Mouse (Mus musculus) heart, embryonic 15.5 days (tissue): ENCODE measurements around the gene Adgrg6. TPM values are rescaled to one million over a fixed set of nuclear protein-coding genes. Genes with fewer than 3 reads are reported as not detected.

Experiments
- ATAC-seq: fragments of 200-750 bp; cut with Nextera tagmentation; replicated peaks from 2 replicates; pipeline ENCODE4 v1.8.0; 2017; ENCODE audit warnings: low read depth, moderate TSS enrichment; ENCODE audit not compliant: insufficient number of reproducible peaks, insufficient read depth, low FRiP score
- H3K27ac ChIP-seq: fragments of 300-500 bp; sonication (generic); 2 replicates; pipeline ENCODE4 v1.5.1; 2015; ENCODE audit warnings: mild to moderate bottlenecking, inconsistent platforms
- H3K27me3 ChIP-seq: fragments of 300-500 bp; sonication (generic); 2 replicates; pipeline ENCODE4 v1.6.1; 2015; ENCODE audit warnings: inconsistent platforms
- H3K36me3 ChIP-seq: fragments of 300-500 bp; sonication (generic); 2 replicates; pipeline ENCODE4 v1.6.1; 2015; ENCODE audit warnings: mild to moderate bottlenecking, inconsistent platforms
- H3K4me1 ChIP-seq: fragments of 300-500 bp; sonication (generic); replicated peaks from 2 replicates; pipeline ENCODE4 v1.6.1; 2015; ENCODE audit warnings: inconsistent platforms
- H3K4me2 ChIP-seq: fragments of 300-500 bp; sonication (generic); 2 replicates; pipeline ENCODE4 v1.6.1; 2015; ENCODE audit warnings: inconsistent platforms, mild to moderate bottlenecking, moderate library complexity
- H3K4me3 ChIP-seq: fragments of 300-500 bp; sonication (generic); 2 replicates; pipeline ENCODE4 v1.5.1; 2015; ENCODE audit warnings: mild to moderate bottlenecking, inconsistent platforms
- H3K9ac ChIP-seq: fragments of 300-500 bp; sonication (generic); 2 replicates; pipeline ENCODE4 v1.6.1; 2015; ENCODE audit warnings: mild to moderate bottlenecking, inconsistent platforms
- H3K9me3 ChIP-seq: fragments of 300-500 bp; sonication (generic); replicated peaks from 2 replicates; pipeline ENCODE4 v1.6.1; 2016; ENCODE audit warnings: inconsistent platforms
- WGBS: fragments of 180-500 bp; shearing (Covaris S2); methylation state at CpG from one replicate; pipeline ENCODE4 v1.1.7; 2015; ENCODE audit warnings: mixed read lengths; 5-methylcytosine and 5-hydroxymethylcytosine counted together
- polyA plus RNA-seq: library from polyadenylated mRNA; unstranded; fragments of >200 nt; fragmentation: Nextera tagmentation; extraction: Ambion mirVana; gene quantifications from 2 replicates; pipeline ENCODE4 v1.2.1, GENCODE M21; 2015

Gene Adgrg6
- polyA plus RNA-seq, 1 experiment from 2014 or later, result 9.6 TPM

DNA sequence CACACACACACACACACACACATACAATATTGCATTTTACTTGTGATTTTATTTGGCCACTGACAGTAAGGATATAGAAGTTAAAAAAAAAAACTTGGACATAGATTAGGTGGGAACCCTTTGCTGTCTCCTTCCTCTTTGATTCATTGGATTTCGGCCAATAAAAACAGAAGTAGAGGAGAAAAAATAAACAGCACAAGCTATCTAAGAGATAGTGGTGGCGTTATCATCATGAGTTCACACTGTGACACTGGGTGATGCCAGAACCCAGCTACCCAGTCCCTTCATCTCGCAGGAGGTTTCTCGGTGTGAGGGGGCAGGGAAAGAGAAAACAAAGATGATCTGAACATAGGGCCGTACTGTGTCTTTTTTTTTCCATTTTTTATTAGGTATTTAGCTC lies 62.2 kb downstream of the Adgrg6 start:
- Histone ChIP-seq H3K36me3 (no peaks in the 10 kb centered on the region), H3K9ac (no peak overlapping the region), H3K27ac (no peak overlapping the region), H3K4me3 (no peak overlapping the region), H3K9me3 (no peaks in the 10 kb centered on the region), H3K27me3 (no peaks in the 10 kb centered on the region), H3K4me2 (no peak overlapping the region), H3K4me1 (no peaks in the 10 kb centered on the region)
- 25% methylated on average over 5 of the region's 5 CpGs for WGBS
- ATAC-seq, result peak; percentile 53; the same call in 1 of the 2 replicates

- Histone ChIP-seq H3K4me3 (no peak overlapping the region), H3K27ac (no peak overlapping the region), H3K9ac (no peak overlapping the region), H3K9me3 (no peaks in the 10 kb centered on the region), H3K36me3 (no peaks in the 10 kb centered on the region), H3K27me3 (no peaks in the 10 kb centered on the region), H3K4me1 (no peaks in the 10 kb centered on the region), H3K4me2 (no peak overlapping the region)
- WGBS, result 33% methylated on average over 5 of the region's 5 CpGs
- ATAC-seq, result no peak
These were observed 63.0 kb downstream of the Adgrg6 start for GRCm38 (mm10) chr10:14482483-14482882.

DNA sequence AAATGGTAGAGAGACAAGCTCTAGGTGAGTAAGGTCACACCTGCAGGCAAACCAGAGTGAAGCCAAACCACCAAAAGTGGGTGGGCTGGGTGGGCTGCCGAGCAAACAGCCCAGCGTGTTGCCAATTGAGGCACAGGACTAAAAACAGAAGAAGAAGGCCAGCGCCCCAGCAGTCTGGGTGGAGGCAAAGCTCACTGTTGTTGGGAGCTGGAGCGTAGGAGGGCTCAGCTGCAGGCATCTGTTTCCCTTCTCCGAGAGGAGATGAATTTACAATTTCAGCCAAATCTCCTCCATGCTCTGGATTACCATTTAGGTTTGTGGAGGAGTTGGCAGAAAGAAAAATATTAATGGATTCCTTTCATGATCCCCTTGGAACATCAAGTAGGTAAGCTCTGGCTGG lies 64.5 kb downstream of the Adgrg6 start:
- Histone ChIP-seq H3K4me1 (no peaks in the 10 kb centered on the region), H3K27me3 (no peaks in the 10 kb centered on the region), H3K27ac (no peak overlapping the region), H3K4me2 (no peak overlapping the region), H3K9ac (no peak overlapping the region), H3K36me3 (no peaks in the 10 kb centered on the region), H3K9me3 (no peaks in the 10 kb centered on the region), H3K4me3 (no peak overlapping the region)
- ATAC-seq, result no peak
- 46% methylated on average over 5 of the region's 5 CpGs for WGBS

- Histone ChIP-seq H3K27me3 (no peaks in the 10 kb centered on the region), H3K27ac (no peak overlapping the region), H3K9ac (no peak overlapping the region), H3K4me2 (no peak overlapping the region), H3K36me3 (no peaks in the 10 kb centered on the region), H3K9me3 (no peaks in the 10 kb centered on the region), H3K4me1 (no peaks in the 10 kb centered on the region), H3K4me3 (no peak overlapping the region)
- ATAC-seq, result no peak; the same call in 1 of the 2 replicates
- WGBS, result 55% methylated on average over 1 of the region's 1 CpGs
These were observed 69.1 kb downstream of the Adgrg6 start for GRCm38 (mm10) chr10:14476393-14476792.

- no peaks in the 10 kb centered on the region; the same call in 1 of the 2 replicates for H3K4me1 ChIP-seq
- no peak overlapping the region for H3K4me2 ChIP-seq
- 82% methylated on average over 2 of the region's 2 CpGs for WGBS
- no peak overlapping the region for H3K27ac ChIP-seq
- no peak for ATAC-seq
- H3K9me3 ChIP-seq, result no peaks in the 10 kb centered on the region
- no peak overlapping the region for H3K4me3 ChIP-seq
- H3K9ac ChIP-seq, result no peak overlapping the region
- H3K36me3 ChIP-seq, result no peaks in the 10 kb centered on the region
- no peaks in the 10 kb centered on the region for H3K27me3 ChIP-seq
These were observed 69.8 kb downstream of the Adgrg6 start for GRCm38 (mm10) chr10:14475641-14476040.

DNA sequence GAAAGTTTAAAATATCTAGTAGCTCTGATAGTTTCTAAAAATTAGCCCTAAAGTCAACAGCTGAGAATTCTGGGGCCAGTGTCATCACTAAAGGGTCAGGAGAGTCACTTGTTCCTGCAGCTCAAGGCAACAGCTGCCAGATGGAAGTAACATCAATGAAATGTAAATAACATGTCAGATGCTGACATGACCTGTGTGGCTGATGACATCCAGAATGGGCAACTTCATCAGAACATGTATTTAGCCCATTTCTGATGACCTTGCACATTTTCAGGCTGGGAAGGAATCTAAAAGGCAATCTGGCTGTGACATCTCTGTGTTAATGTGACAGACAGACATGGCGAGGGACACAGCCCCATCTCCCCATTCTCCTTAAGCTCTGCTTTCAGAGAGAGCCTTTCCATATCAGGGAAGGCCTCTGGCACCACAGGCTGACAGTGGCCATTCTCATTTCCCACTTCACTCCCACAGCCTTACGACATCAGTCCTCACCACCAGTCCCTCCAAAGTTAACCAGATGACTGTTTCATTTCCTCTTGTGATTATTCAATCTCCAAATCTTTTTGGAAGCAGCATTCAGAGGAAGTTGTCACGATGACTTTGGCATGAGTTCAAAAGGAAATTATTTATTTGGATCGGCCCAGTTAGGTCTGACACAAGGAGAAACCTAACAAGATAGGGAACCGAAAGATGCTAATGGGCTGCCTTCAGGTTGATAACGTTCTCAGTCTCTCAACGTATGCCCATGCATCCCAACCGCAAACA lies 70.7 kb downstream of the Adgrg6 start:
- no peak overlapping the region for H3K9ac ChIP-seq
- H3K36me3 ChIP-seq, result no peaks in the 10 kb centered on the region
- 43% methylated on average over 8 of the region's 8 CpGs for WGBS
- no peaks in the 10 kb centered on the region for H3K9me3 ChIP-seq
- no peak overlapping the region for H3K4me3 ChIP-seq
- ATAC-seq, result no peak
- H3K4me1 ChIP-seq, result no peaks in the 10 kb centered on the region; the same call in 1 of the 2 replicates
- peak overlapping the region; percentile 20; the same call in 1 of the 2 replicates for H3K27ac ChIP-seq
- no peak overlapping the region for H3K4me2 ChIP-seq
- no peaks in the 10 kb centered on the region for H3K27me3 ChIP-seq

DNA sequence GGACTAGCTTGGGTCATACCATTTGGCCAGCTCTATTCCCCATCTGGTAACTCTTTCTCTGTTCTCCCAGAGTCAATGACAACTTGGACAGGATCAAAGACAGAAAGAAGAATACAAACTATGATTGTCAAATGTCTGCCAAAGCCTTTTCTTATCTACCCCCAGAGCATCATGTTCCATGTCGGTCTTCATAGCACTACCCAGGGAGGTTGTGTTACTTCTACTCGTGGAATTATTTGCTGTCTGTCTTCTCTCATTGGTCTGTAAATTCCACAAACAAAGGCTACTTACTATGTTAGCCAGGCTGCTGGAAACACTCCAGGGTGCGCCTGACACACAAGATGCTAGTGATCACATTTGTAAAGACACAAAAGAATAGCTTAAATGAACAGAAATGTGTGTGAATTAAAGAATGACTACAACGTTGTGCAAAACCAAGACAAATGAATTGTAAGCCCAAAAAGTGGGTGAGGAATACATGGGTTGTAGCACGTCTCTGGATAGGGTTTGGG lies 74.4 kb downstream of the Adgrg6 start:
- Histone ChIP-seq H3K4me3 (no peak overlapping the region), H3K4me1 (peaks cover 3% of the 10 kb centered on the region; the same call in 1 of the 2 replicates), H3K27ac (no peak overlapping the region), H3K36me3 (no peaks in the 10 kb centered on the region), H3K9me3 (no peaks in the 10 kb centered on the region), H3K4me2 (no peak overlapping the region), H3K9ac (no peak overlapping the region), H3K27me3 (no peaks in the 10 kb centered on the region)
- no peak for ATAC-seq
- WGBS, result 47% methylated on average over 5 of the region's 5 CpGs

DNA sequence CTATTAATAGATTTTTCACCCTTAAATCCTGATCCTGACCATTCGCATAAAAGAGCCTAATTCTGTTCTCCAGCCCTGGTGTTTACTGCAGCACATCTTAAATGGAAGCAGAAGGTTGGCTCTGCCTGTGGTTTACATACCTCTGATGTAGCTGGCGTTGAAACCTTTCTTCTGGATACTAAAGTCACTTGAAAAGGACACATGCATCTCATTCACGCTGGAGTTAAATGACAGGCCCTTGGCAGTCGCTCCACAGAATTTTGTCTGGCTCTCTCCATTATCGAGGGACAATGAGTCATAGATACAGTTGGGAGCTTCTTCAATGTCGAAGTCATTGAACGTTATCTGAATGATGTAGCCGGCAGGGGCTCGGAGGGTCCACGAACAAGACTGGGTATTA lies 76.8 kb downstream of the Adgrg6 start:
- Histone ChIP-seq H3K27me3 (no peaks in the 10 kb centered on the region), H3K4me2 (0 out of 2 replicates have a peak overlapping the region, but pooled peaks have one; percentile 14), H3K4me1 (peaks cover 13% of the 10 kb centered on the region), H3K36me3 (no peaks in the 10 kb centered on the region), H3K9me3 (no peaks in the 10 kb centered on the region), H3K4me3 (no peak overlapping the region), H3K9ac (no peak overlapping the region), H3K27ac (no peak overlapping the region)
- WGBS, result 40% methylated on average over 10 of the region's 10 CpGs
- no peak for ATAC-seq

GRCm38 (mm10) chr10:14463796-14464511 lies 81.5 kb downstream of the Adgrg6 start:
- Histone ChIP-seq H3K4me3 (no peak overlapping the region), H3K4me2 (no peak overlapping the region), H3K27me3 (no peaks in the 10 kb centered on the region), H3K4me1 (peaks cover 24% of the 10 kb centered on the region), H3K9me3 (no peaks in the 10 kb centered on the region), H3K27ac (no peak overlapping the region), H3K36me3 (no peaks in the 10 kb centered on the region), H3K9ac (no peak overlapping the region)
- no peak for ATAC-seq
- 62% methylated on average over 4 of the region's 4 CpGs for WGBS

DNA sequence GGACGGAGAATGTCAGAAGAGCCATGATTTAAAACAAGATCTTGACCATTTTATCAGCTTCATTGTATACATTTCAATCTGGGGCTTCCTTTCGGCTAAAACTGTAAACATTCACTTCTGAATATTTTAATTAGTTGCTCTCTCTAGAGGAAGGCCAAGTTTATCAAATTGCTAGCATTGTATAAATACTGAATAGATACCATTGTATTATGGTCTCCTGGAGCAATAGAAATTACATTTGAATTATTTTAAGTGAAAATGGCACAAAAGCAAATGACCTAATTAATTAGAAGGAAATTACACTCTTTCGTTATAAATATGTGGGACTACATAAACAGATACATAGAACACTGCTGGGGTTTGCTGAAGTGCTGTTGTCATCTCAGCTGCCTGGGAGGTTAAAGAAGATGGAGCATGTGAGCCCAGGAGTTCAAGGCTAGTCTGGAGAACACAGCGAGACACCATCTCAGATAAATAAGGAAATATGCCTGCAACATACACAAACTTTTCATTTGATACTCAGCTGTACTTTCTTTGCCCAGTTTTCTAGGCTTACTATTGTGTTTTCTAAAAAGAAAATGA lies 84.4 kb downstream of the Adgrg6 start:
- no peak for ATAC-seq
- WGBS, result 55% methylated on average over 4 of the region's 4 CpGs
- Histone ChIP-seq H3K9ac (no peak overlapping the region), H3K36me3 (no peaks in the 10 kb centered on the region), H3K27ac (peak overlapping the region; percentile 54), H3K9me3 (no peaks in the 10 kb centered on the region), H3K27me3 (no peaks in the 10 kb centered on the region), H3K4me2 (no peak overlapping the region), H3K4me3 (no peak overlapping the region), H3K4me1 (peaks cover 20% of the 10 kb centered on the region)

DNA sequence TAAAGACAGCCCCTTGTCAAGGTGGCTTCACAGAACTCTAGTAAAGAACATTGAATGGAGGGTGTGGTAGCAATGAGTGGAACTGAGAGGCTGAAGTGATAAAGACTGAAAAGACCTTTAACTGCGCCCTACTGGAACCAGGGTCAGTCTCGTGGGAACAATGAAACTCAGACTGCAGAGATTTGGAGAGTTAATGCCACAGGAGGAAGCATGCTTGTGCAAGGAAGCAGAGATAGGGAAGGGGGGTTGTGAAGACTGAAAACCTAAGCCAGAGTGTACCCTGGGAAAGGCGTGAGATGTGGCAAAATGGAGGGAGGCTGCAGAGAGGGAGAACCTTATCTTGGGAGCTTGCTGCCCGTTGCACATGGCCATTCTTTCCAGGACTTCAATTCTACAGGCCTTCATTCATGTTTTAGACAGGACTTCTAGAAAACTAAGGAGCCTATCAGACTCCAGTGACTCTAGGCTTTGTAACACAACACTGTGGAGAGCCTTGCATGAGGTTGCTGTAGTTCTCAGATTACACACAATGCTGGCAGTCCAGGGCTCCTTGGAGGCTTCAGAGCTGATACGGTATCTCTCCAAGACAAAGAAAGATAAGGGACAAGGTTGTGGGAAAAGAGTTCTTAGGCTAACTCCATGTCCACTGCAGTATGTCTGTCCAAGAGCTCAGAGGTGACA lies 85.1 kb downstream of the Adgrg6 start:
- H3K4me1 ChIP-seq, result peaks cover 20% of the 10 kb centered on the region
- no peak overlapping the region for H3K4me3 ChIP-seq
- WGBS, result 31% methylated on average over 5 of the region's 5 CpGs
- no peak overlapping the region for H3K9ac ChIP-seq
- H3K27ac ChIP-seq, result peak overlapping the region; percentile 54
- no peaks in the 10 kb centered on the region for H3K9me3 ChIP-seq
- peak; percentile 79 for ATAC-seq
- H3K4me2 ChIP-seq, result no peak overlapping the region
- no peaks in the 10 kb centered on the region for H3K36me3 ChIP-seq
- no peaks in the 10 kb centered on the region for H3K27me3 ChIP-seq
